Mouse (Mus musculus) hindbrain, embryonic 10.5 days (tissue): ENCODE data around the gene Nup188. TPM values are rescaled to one million over a fixed set of nuclear protein-coding genes. Genes with fewer than 3 reads are reported as not detected.

ENCODE experiments used
- DNase-seq: peaks from one replicate; pipeline ENCODE4 v3.0.0-alpha.2; 2017; ENCODE audit warnings: low spot score
- H3K27ac ChIP-seq: fragments of 300-500 bp; sonication (generic); 2 replicates; pipeline ENCODE4 v1.5.1; 2016; ENCODE audit warnings: mild to moderate bottlenecking, moderate library complexity
- H3K27me3 ChIP-seq: fragments of 300-500 bp; sonication (generic); 2 replicates; pipeline ENCODE4 v1.6.1; 2016; ENCODE audit warnings: mild to moderate bottlenecking; ENCODE audit not compliant: poor library complexity, insufficient read depth, severe bottlenecking
- H3K36me3 ChIP-seq: fragments of 300-500 bp; sonication (generic); 2 replicates; pipeline ENCODE4 v1.6.1; 2016; ENCODE audit warnings: mild to moderate bottlenecking, moderate library complexity
- H3K4me1 ChIP-seq: fragments of 300-500 bp; sonication (generic); replicated peaks from 2 replicates; pipeline ENCODE4 v1.6.1; 2016; ENCODE audit warnings: mild to moderate bottlenecking
- H3K4me3 ChIP-seq: fragments of 300-500 bp; sonication (generic); 2 replicates; pipeline ENCODE4 v1.5.1; 2016; ENCODE audit warnings: mild to moderate bottlenecking, moderate library complexity
- H3K9me3 ChIP-seq: fragments of 300-500 bp; sonication (generic); 2 replicates; pipeline ENCODE4 v1.6.1; 2016; ENCODE audit warnings: mild to moderate bottlenecking, moderate library complexity
- WGBS: fragments of 180-500 bp; shearing (Covaris S2); methylation state at CpG from one replicate; pipeline ENCODE4 v1.1.7; 2016; 5-methylcytosine and 5-hydroxymethylcytosine counted together
- polyA plus RNA-seq: library from polyadenylated mRNA; unstranded; fragments of >200 nt; fragmentation: Nextera tagmentation; extraction: Ambion mirVana; gene quantifications from 2 replicates; pipeline ENCODE4 v1.2.1, GENCODE M21; 2016

Gene Nup188
- polyA plus RNA-seq, 1 experiment from 2014 or later: 62.6 TPM

DNA sequence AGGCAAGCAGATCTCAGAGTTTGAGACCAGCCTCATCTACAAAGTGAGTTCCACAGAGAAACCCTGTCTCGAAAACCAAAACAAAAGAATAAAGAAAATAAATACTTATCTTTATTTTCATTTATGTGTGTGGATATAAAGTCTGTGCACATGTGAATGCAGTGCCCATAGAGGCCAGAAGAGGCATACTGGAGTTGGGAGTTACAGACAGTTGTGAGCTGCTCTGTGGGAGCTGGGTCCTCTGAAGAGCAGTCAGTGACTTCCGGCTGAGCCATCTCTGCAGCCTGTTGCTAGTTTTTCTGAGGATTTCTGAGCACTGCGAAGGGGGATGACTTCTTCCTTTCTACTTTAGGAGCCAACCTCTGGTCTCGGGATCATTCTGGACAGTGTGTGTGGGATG is 29.9 kb downstream of the Nup188 start:
- no peak overlapping the region for H3K4me3 ChIP-seq
- DNase-seq: no peak
- WGBS: 93% methylated on average over 4 of the region's 4 CpGs
- peaks cover 98% of the 10 kb centered on the region for H3K36me3 ChIP-seq
- no peaks in the 10 kb centered on the region for H3K9me3 ChIP-seq
- H3K27ac ChIP-seq: no peak overlapping the region
- H3K4me1 ChIP-seq: no peaks in the 10 kb centered on the region
- no peaks in the 10 kb centered on the region for H3K27me3 ChIP-seq

DNA sequence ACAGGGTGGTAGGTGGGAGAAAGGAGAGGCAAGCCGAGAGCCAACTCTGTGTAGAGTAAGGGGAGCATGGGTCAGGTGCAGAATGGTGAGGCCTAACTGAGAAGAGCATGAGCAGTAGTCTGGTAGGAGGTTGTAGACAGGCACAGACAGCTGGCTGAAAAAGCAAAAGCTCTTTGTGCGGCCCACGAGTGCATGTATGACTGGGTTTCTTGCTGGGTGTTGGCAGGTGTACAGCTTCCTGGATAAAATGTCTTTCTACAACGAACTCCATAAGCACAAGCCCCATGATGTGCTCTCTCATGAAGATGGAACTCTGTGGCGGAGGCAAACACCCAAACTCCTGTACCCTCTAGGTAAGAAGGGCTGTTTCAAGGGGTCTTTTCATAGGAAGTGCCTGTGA is 30.8 kb downstream of the Nup188 start:
- peaks cover 100% of the 10 kb centered on the region for H3K36me3 ChIP-seq

DNA sequence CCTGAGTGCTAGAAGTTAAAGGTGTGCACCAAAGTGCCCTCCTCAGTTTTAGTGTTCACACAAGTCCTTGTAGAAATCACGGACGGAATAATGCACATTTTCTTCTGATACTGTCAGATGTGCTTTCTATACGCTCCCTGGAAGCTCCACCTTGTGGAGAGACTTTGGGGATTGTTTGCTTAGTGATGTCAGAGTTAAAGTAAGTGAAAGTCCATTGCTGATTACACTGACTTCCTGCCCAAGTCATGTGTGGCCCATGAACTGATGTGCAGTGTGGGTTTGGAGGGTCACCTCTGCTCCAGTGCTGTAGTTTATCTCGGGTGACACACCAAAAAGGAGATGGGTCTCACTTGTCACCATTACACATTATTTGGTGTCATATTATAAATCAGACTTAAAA is 33.1 kb downstream of the Nup188 start:
- Histone ChIP-seq H3K27me3 (no peaks in the 10 kb centered on the region), H3K4me3 (no peak overlapping the region), H3K27ac (no peak overlapping the region), H3K36me3 (peaks cover 100% of the 10 kb centered on the region), H3K9me3 (no peaks in the 10 kb centered on the region), H3K4me1 (no peaks in the 10 kb centered on the region)
- WGBS: 93% methylated on average over 4 of the region's 4 CpGs
- no peak for DNase-seq

More for the DNA sequence above, 30.8 kb downstream of the Nup188 start:
- Histone ChIP-seq H3K4me1 (no peaks in the 10 kb centered on the region), H3K27me3 (no peaks in the 10 kb centered on the region), H3K27ac (no peak overlapping the region), H3K4me3 (no peak overlapping the region), H3K9me3 (no peaks in the 10 kb centered on the region)
- DNase-seq: no peak
- WGBS: 96% methylated on average over 5 of the region's 5 CpGs

DNA sequence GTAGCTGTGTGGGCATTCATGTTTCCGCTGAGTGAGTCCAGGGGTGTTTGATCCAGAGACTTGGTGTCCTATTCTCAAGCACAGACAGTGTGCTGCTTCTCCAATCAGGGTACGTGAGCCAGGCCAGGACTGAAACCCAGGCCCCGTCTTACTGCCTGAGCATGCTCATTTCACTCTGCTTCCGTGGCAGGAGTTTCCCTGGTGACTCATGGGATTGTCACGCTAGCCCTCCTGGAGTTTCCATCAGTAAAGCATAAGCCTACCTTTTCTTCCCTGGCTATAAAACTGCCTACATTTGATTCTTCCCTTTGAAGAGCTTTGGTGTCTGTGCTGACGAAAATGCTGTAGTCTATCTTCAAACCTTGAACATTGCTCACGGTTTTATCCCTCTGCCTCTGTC is 36.9 kb downstream of the Nup188 start:
- 93% methylated on average over 7 of the region's 7 CpGs for WGBS

DNA sequence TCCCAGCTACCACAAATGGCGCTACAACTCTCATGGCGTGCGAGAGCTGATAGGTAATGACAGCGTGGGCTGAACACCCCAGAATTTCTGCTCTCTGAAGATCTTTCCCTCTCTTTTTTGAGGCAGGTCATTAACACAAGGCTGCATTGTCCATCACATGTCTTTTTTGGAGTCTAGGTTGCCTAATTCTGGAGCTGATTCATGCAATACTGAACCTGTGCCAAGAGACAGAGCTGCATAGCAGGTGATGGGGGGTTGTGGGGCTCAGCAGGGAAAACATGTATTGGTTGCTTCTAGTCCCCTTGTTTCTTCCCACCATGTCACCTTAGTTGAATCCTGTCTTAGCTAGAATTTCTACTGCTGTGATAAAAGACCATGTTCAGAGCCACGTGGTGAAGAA is 39.1 kb downstream of the Nup188 start:
- H3K4me1 ChIP-seq: no peaks in the 10 kb centered on the region
- H3K27ac ChIP-seq: no peak overlapping the region
- 95% methylated on average over 5 of the region's 5 CpGs for WGBS
- H3K36me3 ChIP-seq: peaks cover 100% of the 10 kb centered on the region
- H3K9me3 ChIP-seq: no peaks in the 10 kb centered on the region
- H3K4me3 ChIP-seq: no peak overlapping the region
- H3K27me3 ChIP-seq: no peaks in the 10 kb centered on the region
- no peak for DNase-seq

More for the DNA sequence above, 36.9 kb downstream of the Nup188 start:
- H3K9me3 ChIP-seq: no peaks in the 10 kb centered on the region
- H3K36me3 ChIP-seq: peaks cover 100% of the 10 kb centered on the region
- no peaks in the 10 kb centered on the region for H3K4me1 ChIP-seq
- no peaks in the 10 kb centered on the region for H3K27me3 ChIP-seq
- H3K4me3 ChIP-seq: no peak overlapping the region
- no peak for DNase-seq
- no peak overlapping the region for H3K27ac ChIP-seq

DNA sequence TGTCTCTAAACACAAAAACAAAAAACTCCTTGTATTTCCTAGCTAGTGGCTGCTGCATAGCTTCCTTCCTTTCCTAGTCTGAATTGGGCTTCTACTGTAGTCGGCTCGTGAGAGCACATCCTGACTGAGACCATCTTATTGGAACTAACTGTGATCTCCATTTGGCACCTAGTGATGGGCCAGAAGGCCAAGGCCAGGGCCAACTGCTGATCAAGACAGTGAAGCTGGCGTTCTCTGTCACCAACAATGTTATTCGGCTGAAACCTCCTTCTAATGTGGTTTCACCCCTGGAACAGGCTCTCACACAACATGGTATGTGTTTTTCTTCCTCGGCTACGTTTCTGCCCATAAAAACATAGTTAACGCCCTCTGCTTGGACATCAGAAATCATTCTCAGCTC is 41.1 kb downstream of the Nup188 start:
- no peak for DNase-seq
- Histone ChIP-seq H3K36me3 (peaks cover 100% of the 10 kb centered on the region), H3K4me1 (no peaks in the 10 kb centered on the region), H3K4me3 (no peak overlapping the region), H3K27ac (no peak overlapping the region), H3K9me3 (no peaks in the 10 kb centered on the region), H3K27me3 (no peaks in the 10 kb centered on the region)
- 95% methylated on average over 7 of the region's 7 CpGs for WGBS

DNA sequence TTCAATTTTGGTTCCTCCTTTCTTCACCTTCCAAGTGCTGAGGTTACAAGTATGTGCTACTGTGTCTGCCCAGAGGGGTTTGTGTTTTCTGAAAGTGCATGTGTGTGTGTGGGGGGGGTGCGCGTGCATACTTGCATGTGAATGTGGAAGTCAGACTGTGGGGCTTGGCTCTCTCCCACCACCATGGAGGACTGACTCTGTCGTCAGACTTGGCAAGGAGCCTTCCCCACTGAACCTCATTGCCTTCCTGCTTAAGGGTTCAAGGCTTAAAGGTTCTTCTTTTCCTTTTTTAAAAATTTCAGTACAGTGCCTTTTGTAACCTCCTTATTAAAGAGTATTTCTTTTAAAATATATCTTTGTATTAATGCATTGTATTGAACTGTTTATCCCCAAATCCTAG is 42.6 kb downstream of the Nup188 start:
- no peak overlapping the region for H3K4me3 ChIP-seq
- H3K9me3 ChIP-seq: no peaks in the 10 kb centered on the region
- H3K27ac ChIP-seq: no peak overlapping the region
- 93% methylated on average over 3 of the region's 3 CpGs for WGBS
- H3K4me1 ChIP-seq: no peaks in the 10 kb centered on the region
- H3K36me3 ChIP-seq: peaks cover 100% of the 10 kb centered on the region
- H3K27me3 ChIP-seq: no peaks in the 10 kb centered on the region
- no peak for DNase-seq

DNA sequence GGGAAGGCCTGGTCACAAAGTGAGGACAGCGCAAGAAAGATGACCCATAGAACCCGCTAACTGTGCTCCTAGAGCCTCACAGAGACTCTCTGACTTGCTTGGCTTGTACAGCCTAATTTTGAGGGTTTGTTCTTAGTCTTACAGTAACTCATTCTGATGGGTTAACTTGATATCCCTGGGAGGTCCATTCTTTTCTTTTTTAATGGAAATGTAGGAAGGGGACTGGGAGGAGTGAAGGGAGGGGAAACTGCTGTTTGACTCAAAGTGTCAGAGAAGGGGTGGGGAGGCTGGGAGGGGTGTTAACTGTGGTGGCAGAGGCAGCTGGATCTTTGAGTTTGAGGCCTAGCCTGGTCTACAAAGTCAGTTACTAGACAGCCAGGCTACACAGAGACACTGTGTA is 49.1 kb downstream of the Nup188 start:
- Histone ChIP-seq H3K27ac (no peak overlapping the region), H3K9me3 (no peaks in the 10 kb centered on the region), H3K27me3 (no peaks in the 10 kb centered on the region), H3K36me3 (peaks cover 100% of the 10 kb centered on the region), H3K4me1 (no peaks in the 10 kb centered on the region), H3K4me3 (no peak overlapping the region)
- WGBS: 93% methylated on average over 2 of the region's 2 CpGs
- no peak for DNase-seq

DNA sequence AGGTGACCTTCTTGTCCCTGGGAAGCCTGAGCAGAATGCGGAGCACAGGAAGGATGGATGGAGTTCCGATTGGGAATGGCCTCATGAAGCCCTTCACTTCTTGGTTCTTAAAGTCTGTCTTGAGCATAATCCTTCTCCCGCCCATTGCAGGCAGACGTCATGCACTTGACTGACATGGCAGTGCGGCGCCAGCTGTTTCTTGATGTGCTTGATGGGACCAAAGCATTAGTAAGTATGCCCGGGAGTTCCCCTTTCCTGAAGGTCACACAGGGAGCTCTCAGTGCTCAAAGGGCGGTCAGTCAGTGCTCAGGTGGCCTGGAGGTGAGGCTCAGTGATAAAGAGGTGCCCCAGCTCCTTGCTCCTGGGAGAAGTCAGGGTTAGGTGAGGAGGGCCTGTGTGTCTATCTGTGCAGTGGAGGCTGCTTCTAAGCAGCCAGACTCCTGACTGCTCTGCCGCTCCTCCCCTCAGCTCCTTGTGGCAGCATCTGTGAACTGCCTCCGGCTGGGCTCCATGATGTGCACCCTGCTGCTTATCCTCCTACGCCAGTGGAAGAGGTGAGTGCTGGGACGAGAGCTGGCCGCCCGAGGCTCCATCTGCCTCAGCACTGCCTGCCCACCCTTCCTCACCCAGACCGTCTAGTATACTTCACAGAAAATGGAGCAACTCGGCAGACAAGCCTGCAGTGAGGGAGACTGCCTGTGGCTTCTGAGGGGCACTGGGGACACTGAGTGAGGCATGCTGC is 50.1 kb downstream of the Nup188 start:
- H3K27ac ChIP-seq: no peak overlapping the region
- H3K4me3 ChIP-seq: no peak overlapping the region
- no peak for DNase-seq
- H3K27me3 ChIP-seq: no peaks in the 10 kb centered on the region
- H3K9me3 ChIP-seq: no peaks in the 10 kb centered on the region
- no peaks in the 10 kb centered on the region for H3K4me1 ChIP-seq
- peaks cover 100% of the 10 kb centered on the region for H3K36me3 ChIP-seq
- 86% methylated on average over 16 of the region's 16 CpGs for WGBS

DNA sequence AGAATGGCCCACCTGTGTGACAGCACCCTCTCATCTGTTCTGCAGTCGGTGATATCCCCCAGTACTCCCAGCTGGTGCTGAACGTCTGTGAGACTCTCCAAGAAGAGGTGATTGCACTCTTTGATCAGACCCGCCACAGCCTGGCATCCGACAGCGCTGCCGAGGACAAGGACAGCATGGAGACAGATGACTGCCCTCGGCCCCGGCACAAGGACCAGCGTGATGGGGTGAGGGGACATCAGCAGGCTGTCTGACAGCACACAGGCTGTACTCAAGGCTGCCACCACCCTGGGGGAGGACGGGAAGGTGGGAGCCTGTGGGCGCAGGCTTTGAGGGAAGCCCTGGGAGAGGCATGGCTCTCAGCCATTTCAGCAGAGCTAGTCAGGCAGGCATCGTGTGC is 51.0 kb downstream of the Nup188 start:
- Histone ChIP-seq H3K27me3 (no peaks in the 10 kb centered on the region), H3K27ac (no peak overlapping the region), H3K9me3 (no peaks in the 10 kb centered on the region), H3K4me3 (no peak overlapping the region), H3K4me1 (no peaks in the 10 kb centered on the region), H3K36me3 (peaks cover 100% of the 10 kb centered on the region)
- WGBS: 94% methylated on average over 12 of the region's 12 CpGs
- DNase-seq: no peak

DNA sequence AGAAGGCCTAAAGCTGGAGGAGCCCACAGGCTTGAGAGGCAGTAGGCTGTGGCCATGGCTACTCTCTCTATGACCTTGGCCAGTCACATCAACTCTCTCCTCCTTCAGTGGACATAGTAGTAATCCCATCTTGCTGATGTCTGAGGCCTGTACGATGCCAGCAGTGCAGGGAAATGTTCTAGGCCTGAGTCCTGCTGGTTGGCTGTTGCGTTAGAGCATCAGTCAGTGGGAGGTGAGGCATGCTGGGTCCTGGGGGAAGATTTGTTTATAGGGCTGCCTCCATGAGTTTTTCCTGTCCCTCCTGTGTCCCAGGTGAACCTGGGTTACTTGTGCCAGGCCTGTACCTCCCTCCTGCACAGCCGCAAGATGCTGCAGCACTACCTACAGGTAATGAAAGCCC is 55.9 kb downstream of the Nup188 start:
- no peak overlapping the region for H3K27ac ChIP-seq
- no peak overlapping the region for H3K4me3 ChIP-seq
- no peaks in the 10 kb centered on the region for H3K9me3 ChIP-seq
- H3K36me3 ChIP-seq: peaks cover 100% of the 10 kb centered on the region
- H3K27me3 ChIP-seq: no peaks in the 10 kb centered on the region
- no peak for DNase-seq
- WGBS: 90% methylated on average over 3 of the region's 3 CpGs
- no peaks in the 10 kb centered on the region for H3K4me1 ChIP-seq

DNA sequence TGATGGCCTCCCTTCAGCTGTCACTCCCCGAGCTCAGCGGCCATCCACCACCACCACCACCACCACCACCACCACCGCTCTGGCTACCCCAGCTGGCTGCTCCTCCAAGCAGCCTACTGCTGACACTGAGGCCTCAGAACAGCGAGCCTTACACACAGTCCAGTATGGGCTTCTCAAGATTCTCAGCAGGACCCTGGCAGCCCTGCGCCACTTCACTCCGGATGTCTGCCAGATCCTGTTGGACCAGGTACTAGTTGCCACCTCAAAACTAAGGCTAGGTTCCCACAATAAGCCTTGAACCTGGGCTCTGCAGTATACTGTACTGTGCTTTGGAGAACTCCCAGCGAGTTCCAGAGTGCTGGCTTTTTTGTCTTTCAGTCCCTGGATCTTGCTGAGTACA is 56.3 kb downstream of the Nup188 start:
- DNase-seq: no peak
- Histone ChIP-seq H3K9me3 (no peaks in the 10 kb centered on the region), H3K4me3 (no peak overlapping the region), H3K27me3 (no peaks in the 10 kb centered on the region), H3K36me3 (peaks cover 100% of the 10 kb centered on the region), H3K4me1 (peaks cover 2% of the 10 kb centered on the region; the same call in 1 of the 2 replicates), H3K27ac (no peak overlapping the region)
- WGBS: 95% methylated on average over 7 of the region's 7 CpGs

DNA sequence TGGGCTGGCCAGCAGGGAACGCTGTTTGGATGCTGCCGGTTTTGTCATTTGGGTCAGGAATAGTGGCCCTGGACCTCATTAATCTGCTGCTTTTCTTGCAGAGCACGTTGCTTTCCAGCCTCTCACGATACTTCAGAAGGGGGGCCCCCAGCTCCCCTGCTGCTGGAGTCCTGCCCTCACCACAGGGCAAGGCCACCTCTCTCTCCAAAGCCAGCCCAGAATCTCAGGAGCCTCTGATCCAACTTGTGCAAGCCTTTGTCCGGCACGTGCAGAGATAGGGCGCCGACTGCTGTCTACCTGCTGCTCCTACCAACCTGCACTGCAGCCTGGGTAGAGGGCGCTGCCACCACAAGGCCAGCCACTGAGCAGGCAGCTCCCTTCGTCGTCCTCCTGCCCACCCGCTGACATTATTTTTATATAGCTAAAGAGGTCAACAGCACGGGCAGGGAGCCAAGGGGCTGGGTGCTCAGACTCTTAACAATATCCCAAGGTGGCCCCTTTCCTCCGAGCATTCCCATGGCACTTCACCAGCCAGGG is 57.5 kb downstream of the Nup188 start:
- no peak for DNase-seq
- WGBS: 82% methylated on average over 14 of the region's 14 CpGs

More for the DNA sequence above, 57.5 kb downstream of the Nup188 start:
- Histone ChIP-seq H3K4me3 (no peak overlapping the region), H3K9me3 (no peaks in the 10 kb centered on the region), H3K27ac (no peak overlapping the region), H3K27me3 (no peaks in the 10 kb centered on the region), H3K36me3 (peaks cover 100% of the 10 kb centered on the region), H3K4me1 (peaks cover 7% of the 10 kb centered on the region; the same call in 1 of the 2 replicates)
